Mouse (Mus musculus) heart, adult 2 months (tissue): ENCODE data around the gene Col18a1. TPM values are rescaled to one million over a fixed set of nuclear protein-coding genes. Genes with fewer than 3 reads are reported as not detected.

Source experiments
- DNase-seq, 2 experiments: peaks; one replicate each; pipeline ENCODE4 v3.0.0; 2021
- H3K27ac ChIP-seq: fragments of 200-600 bp; 2 replicates; pipeline ENCODE4 v1.8.1; 2022
- H3K27me3 ChIP-seq: fragments of 200-500 bp; 2 replicates; pipeline ENCODE4 v1.6.1; 2012; ENCODE audit warnings: mild to moderate bottlenecking, low read length, inconsistent platforms, mixed read lengths; ENCODE audit not compliant: control insufficient read depth, insufficient read depth
- H3K36me3 ChIP-seq: fragments of 200-500 bp; 2 replicates; pipeline ENCODE4 v1.6.1; 2012; ENCODE audit warnings: low read length, inconsistent platforms; ENCODE audit not compliant: control insufficient read depth, insufficient read depth
- H3K4me1 ChIP-seq: fragments of 200-500 bp; 2 replicates; pipeline ENCODE4 v1.6.1; 2011; ENCODE audit warnings: low read length; ENCODE audit not compliant: control insufficient read depth, insufficient read depth
- H3K4me3 ChIP-seq: fragments of 200-600 bp; 2 replicates; pipeline ENCODE4 v1.8.1; 2022
- H3K79me2 ChIP-seq: fragments of 200-500 bp; replicated peaks from 2 replicates; pipeline ENCODE4 v1.6.1; 2012; ENCODE audit warnings: mild to moderate bottlenecking, inconsistent platforms, low read length, moderate library complexity, mixed read lengths; ENCODE audit not compliant: control insufficient read depth, insufficient read depth
- H3K9ac ChIP-seq: fragments of 200-500 bp; 2 replicates; pipeline ENCODE4 v1.6.1; 2012; ENCODE audit warnings: low read depth, mild to moderate bottlenecking, control low read depth, inconsistent platforms, low read length, mixed read lengths
- CTCF ChIP-seq: fragments of 200-600 bp; IDR thresholded peaks from 2 replicates; pipeline ENCODE4 v1.8.1; 2022; ENCODE audit warnings: antibody characterized with exemption, mild to moderate bottlenecking, moderate library complexity
- EP300 ChIP-seq: fragments of 200-500 bp; IDR thresholded peaks from 2 replicates; pipeline ENCODE4 v1.6.1; 2011; ENCODE audit warnings: low read depth, low read length, control low read depth; ENCODE audit not compliant: insufficient read depth
- POLR2A ChIP-seq: fragments of 200-500 bp; IDR thresholded peaks from 2 replicates; pipeline ENCODE4 v1.6.1; 2011; ENCODE audit warnings: mild to moderate bottlenecking, low read depth, low read length, control low read depth; ENCODE audit not compliant: insufficient read depth
- WGBS: fragments of 180-500 bp; shearing (Covaris S2); methylation state at CpG from one replicate; pipeline ENCODE4 v1.1.7; 2018; 5-methylcytosine and 5-hydroxymethylcytosine counted together
- intact Hi-C: fragments of 180-260 bp; cut with DNase I; formaldehyde crosslinking; loops from one replicate; pipeline ENCODE4 v1.15.1; 2025
- polyA plus RNA-seq: library from polyadenylated mRNA; depleted of rRNA; stranded (reverse); fragments of >200 nt; gene quantifications from 2 replicates; pipeline ENCODE4 v1.2.3, GENCODE M21; 2012
- total RNA-seq, 2 experiments: library from RNA; stranded (reverse); gene quantifications; 2 replicates each; pipeline ENCODE4 v1.2.3; 2021

The Col18a1 gene
- total and polyA plus RNA-seq, 3 experiments = 9.3 to 13.1 (median 9.8) TPM

DNA sequence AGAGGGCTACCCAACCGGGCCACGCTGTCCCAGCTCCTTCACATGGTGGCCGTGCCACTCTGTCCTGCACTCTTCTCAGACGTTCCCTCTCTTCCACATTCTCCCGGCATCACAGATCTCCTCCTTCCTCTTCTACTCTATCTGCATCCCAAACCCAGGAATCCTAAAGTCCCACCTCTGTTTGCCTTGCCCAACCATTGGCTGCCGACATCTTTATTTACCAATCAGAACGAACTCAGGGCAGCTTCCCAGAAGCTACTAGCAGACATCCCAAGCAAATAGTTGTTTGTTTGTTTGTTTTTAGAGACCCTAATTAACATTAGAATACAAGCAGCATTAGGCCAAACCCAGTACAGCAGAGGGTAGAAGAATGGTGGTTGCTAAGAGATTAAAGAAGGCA lies 12.3 kb upstream of the Col18a1 start:
- intact Hi-C loops = no loop called here
- Histone ChIP-seq H3K4me1 (no peaks in the 10 kb centered on the region), H3K9ac (no peak overlapping the region), H3K27ac (no peak overlapping the region), H3K4me3 (no peak overlapping the region), H3K79me2 (no peaks in the 10 kb centered on the region), H3K36me3 (no peaks in the 10 kb centered on the region), H3K27me3 (no peaks in the 10 kb centered on the region)
- DNase-seq = no peak
- TF ChIP-seq CTCF (no peak), EP300 (no peak), POLR2A (no peak)
- whole genome bisulfite sequencing = 91% methylated on average over 7 of the region's 7 CpGs

GRCm38 (mm10) chr10:77170400-77170799 lies 4.1 kb upstream of the Col18a1 start:
- H3K4me1 ChIP-seq = no peaks in the 10 kb centered on the region
- no peak for DNase-seq
- H3K27ac ChIP-seq = no peak overlapping the region
- H3K9ac ChIP-seq = no peak overlapping the region
- H3K4me3 ChIP-seq = no peak overlapping the region
- intact Hi-C loops = no loop called here
- peaks cover 2% of the 10 kb centered on the region; the same call in 1 of the 2 replicates for H3K27me3 ChIP-seq
- 93% methylated on average over 6 of the region's 6 CpGs for WGBS
- no peaks in the 10 kb centered on the region for H3K79me2 ChIP-seq
- TF ChIP-seq EP300 (no peak), POLR2A (no peak)
- no peaks in the 10 kb centered on the region for H3K36me3 ChIP-seq

- no peaks in the 10 kb centered on the region for H3K36me3 ChIP-seq
- H3K27ac ChIP-seq = peak overlapping the region; percentile 33; the same call in 1 of the 2 replicates
- H3K79me2 ChIP-seq = no peaks in the 10 kb centered on the region
- peak in 1 of 2 experiments; percentile 11 for DNase-seq
- H3K4me1 ChIP-seq = no peaks in the 10 kb centered on the region
- intact Hi-C loops = no loop called here
- TF ChIP-seq EP300 = no peak
- TF ChIP-seq POLR2A = no peak
- no peak for TF ChIP-seq CTCF
- WGBS = 3% methylated on average over 40 of the region's 40 CpGs
- peak overlapping the region; percentile 14; the same call in 1 of the 2 replicates for H3K9ac ChIP-seq
- peaks cover 2% of the 10 kb centered on the region; the same call in 1 of the 2 replicates for H3K27me3 ChIP-seq
- peak overlapping the region; percentile 52 for H3K4me3 ChIP-seq
These were observed 916 bp downstream of the Col18a1 start for GRCm38 (mm10) chr10:77165318-77165945.

DNA sequence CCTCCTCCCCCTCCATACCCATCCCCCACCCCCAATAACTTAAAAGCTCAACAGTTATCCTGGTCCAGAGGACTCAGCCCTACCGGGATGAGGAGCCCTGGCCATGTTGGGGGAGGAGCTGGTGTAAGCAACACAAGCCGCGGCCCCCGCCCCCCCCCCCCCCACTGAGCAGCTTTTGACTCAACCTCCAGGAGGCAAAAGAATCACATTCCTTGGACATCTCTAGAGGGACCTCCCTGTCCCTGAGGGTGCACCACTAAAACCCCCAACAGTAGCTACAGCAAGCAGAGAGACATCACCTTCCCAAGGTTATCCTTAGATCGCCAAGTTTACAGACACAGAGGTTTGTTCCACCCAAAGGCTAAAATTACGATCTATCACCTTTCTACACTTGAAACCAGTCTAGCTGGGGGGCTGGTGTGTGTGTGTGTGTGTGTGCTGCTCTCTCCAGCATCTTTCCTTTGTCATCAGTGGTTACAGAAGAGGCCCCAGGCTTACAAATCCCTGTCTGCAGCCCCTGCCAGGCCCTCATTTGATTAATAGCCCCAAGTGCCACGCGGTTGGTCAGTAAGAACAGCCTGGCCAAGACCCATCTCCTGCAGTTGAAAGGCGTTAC lies 1.8 kb downstream of the Col18a1 start:
- intact Hi-C loops = loop anchor here (5.0 kb wide), 1 partner anchor 38 kb away; no protein-coding TSS in a partner anchor
- 48% methylated on average over 9 of the region's 9 CpGs for WGBS
- H3K79me2 ChIP-seq = no peaks in the 10 kb centered on the region
- no peaks in the 10 kb centered on the region for H3K36me3 ChIP-seq
- TF ChIP-seq POLR2A = no peak
- no peak for TF ChIP-seq EP300
- H3K4me1 ChIP-seq = no peaks in the 10 kb centered on the region
- H3K4me3 ChIP-seq = no peak overlapping the region
- peaks cover 2% of the 10 kb centered on the region; the same call in 1 of the 2 replicates for H3K27me3 ChIP-seq
- H3K9ac ChIP-seq = no peak overlapping the region
- DNase-seq = no peak
- no peak overlapping the region for H3K27ac ChIP-seq

DNA sequence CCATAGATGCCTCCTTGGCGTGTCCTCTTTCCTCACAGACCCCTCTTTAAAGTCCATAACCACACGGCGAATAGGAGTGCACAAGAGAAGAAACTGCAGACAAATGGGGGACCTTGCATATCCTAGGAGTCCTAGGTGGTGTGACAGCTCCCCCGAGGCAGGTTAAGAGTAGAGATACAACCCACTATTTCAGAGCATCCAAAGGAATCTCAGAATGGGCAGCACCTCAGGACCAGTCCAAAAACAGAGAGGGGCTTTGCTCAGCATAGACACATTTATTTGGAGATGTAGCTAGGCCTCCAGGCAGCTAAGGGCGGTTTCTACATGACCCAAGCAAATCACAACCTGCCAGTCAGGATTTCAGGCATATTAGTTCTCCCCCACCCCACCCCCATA lies 2.3 kb downstream of the Col18a1 start:
- Histone ChIP-seq H3K4me1 (no peaks in the 10 kb centered on the region), H3K27me3 (peaks cover 2% of the 10 kb centered on the region; the same call in 1 of the 2 replicates), H3K4me3 (no peak overlapping the region), H3K36me3 (no peaks in the 10 kb centered on the region), H3K27ac (no peak overlapping the region), H3K79me2 (no peaks in the 10 kb centered on the region), H3K9ac (no peak overlapping the region)
- 76% methylated on average over 5 of the region's 5 CpGs for WGBS
- intact Hi-C loops = loop anchor here (5.0 kb wide), 1 partner anchor 38 kb away; no protein-coding TSS in a partner anchor
- no peak for DNase-seq
- TF ChIP-seq POLR2A = no peak
- TF ChIP-seq CTCF = no peak
- TF ChIP-seq EP300 = no peak

- TF ChIP-seq CTCF (no peak), POLR2A (no peak), EP300 (no peak)
- Histone ChIP-seq H3K36me3 (no peaks in the 10 kb centered on the region), H3K9ac (no peak overlapping the region), H3K4me1 (no peaks in the 10 kb centered on the region), H3K4me3 (no peak overlapping the region), H3K79me2 (no peaks in the 10 kb centered on the region), H3K27ac (no peak overlapping the region), H3K27me3 (peaks cover 2% of the 10 kb centered on the region; the same call in 1 of the 2 replicates)
- WGBS = 70% methylated on average over 4 of the region's 4 CpGs
- no peak for DNase-seq
- intact Hi-C loops = loop anchor here (5.0 kb wide), 1 partner anchor 39 kb away; no protein-coding TSS in a partner anchor
These were observed 2.9 kb downstream of the Col18a1 start for GRCm38 (mm10) chr10:77163392-77163977.
